Mouse (Mus musculus): ENCODE data around the gene Kalrn. TPM values are rescaled to one million over a fixed set of nuclear protein-coding genes. Genes with fewer than 3 reads are reported as not detected.

Gene Kalrn
- polyA plus RNA-seq, 1 experiment = 1.5 TPM

GRCm38 (mm10) chr16:34254002-34254645 lies 319.2 kb downstream of the Kalrn start:
- Histone ChIP-seq H3K4me3 (ENCODE audit: insufficient read depth, low read depth, low read length) (no peak overlapping the region), H3K27ac (replicated peaks; ENCODE audit: low read depth, low read length) (no peak overlapping the region), H3K4me1 (ENCODE audit: control insufficient read depth, insufficient read depth, insufficient read length, low read length) (no peaks in the 10 kb centered on the region)

- Histone ChIP-seq H3K27ac (replicated peaks; ENCODE audit: low read depth, low read length) (no peak overlapping the region), H3K4me3 (ENCODE audit: insufficient read depth, low read depth, low read length) (no peak overlapping the region), H3K4me1 (ENCODE audit: control insufficient read depth, insufficient read depth, insufficient read length, low read length) (no peaks in the 10 kb centered on the region)
Observed at GRCm38 (mm10) chr16:34252670-34253069, 320.7 kb downstream of the Kalrn start.

DNA sequence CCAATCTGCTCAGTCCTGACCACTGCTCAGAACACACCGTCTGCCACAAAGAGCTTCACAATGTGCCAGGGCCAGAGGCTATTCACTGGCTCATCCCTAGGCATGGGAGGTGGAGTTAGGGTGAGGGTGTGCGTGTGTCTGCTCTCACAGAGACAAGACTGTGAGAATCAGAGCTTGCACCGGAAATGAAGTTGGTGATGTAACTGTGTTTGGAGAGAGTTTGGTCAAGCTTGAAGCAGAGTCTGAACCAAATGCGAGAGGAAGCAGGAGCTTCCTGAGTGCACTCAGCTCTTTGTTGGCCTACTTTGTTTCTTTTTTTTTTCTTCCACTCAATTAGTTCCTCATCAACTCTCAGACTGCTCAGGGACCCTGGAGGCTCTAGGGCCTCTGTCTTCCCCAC lies 325.1 kb downstream of the Kalrn start:
- H3K4me3 ChIP-seq (ENCODE audit: insufficient read depth, low read depth, low read length) = no peak overlapping the region
- peak overlapping the region; percentile 34; the same call in 1 of the 2 replicates for H3K27ac ChIP-seq (replicated peaks; ENCODE audit: low read depth, low read length)
- no peaks in the 10 kb centered on the region for H3K4me1 ChIP-seq (ENCODE audit: control insufficient read depth, insufficient read depth, insufficient read length, low read length)

DNA sequence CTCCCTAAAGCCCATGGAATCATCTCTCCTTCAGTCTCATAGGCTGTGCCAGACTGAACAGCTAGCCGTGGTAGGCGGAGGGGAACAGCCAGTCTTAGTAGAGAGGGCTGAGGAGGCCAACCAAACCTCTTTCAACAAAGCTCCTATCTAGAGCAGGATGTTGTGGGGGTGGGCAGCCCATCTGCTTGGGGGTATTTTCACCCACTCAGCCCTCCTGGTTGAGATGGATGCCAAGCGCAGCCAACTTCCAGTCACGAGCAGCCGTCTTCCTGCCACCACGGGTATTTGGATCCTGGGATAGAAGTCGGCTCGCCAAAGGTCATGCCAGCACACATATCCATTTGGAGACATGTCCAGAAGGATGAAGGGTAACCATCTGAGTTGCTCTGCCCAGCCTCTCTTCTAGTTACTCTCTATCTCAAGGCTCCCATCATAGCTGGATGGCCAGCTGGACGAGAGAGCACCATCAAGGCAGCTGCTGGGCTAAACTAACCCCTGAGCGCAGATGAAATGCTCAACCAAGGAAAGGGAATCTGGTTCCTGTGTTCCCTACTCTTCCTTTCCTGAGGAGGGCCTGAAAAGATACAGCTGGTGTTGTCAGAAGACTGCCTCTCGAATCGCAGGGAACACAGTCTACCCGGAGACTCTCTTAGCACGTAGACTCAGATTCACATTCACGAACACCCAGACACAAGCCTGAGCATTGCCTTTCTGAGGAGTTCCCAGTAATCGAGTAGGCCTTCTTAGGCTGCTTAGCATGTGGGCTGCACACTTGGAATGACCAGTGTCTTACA lies 331.2 kb downstream of the Kalrn start:
- H3K4me3 ChIP-seq (ENCODE audit: insufficient read depth, low read depth, low read length) = no peak overlapping the region
- H3K4me1 ChIP-seq (ENCODE audit: control insufficient read depth, insufficient read depth, insufficient read length, low read length) = no peaks in the 10 kb centered on the region
- H3K27ac ChIP-seq (replicated peaks; ENCODE audit: low read depth, low read length) = no peak overlapping the region

GRCm38 (mm10) chr16:34239618-34240017 lies 333.7 kb downstream of the Kalrn start:
- Histone ChIP-seq H3K27ac (replicated peaks; ENCODE audit: low read depth, low read length) (no peak overlapping the region), H3K4me3 (ENCODE audit: insufficient read depth, low read depth, low read length) (no peak overlapping the region), H3K4me1 (ENCODE audit: control insufficient read depth, insufficient read depth, insufficient read length, low read length) (no peaks in the 10 kb centered on the region)

DNA sequence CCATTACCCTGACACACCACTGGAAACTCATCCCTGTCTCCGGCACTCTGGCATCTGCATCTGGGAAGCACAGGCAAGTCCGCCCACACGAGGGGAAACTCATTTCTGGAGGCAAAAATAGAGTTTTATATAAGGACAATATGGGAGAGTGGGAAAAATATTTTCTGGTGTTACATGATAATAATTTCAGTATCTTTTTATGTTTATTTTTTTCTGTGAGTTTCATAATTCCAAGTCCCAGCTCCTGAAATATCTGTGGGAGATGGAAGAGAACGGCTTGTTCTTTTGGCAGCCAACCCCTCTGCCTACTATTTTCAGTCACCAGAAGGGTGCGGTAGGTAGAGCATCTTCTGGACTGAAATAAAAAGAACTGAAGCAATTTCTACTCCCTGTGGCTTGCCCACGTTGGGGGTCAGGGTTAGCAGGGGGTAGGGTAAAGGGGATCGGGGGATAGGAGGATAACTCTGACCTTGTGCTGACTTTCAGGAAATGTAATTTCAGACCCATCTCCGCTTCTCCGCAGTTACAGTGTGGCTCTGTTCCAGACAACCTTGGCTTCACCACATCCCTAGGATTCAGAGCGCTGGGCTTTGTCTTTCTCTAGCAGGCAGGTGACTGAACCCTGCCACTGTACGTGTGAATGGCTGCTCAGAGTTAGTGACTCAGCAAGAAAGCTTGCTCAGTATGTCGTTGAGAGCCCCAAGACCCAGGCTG lies 336.3 kb downstream of the Kalrn start:
- Histone ChIP-seq H3K27ac (replicated peaks; ENCODE audit: low read depth, low read length) (no peak overlapping the region), H3K4me3 (ENCODE audit: insufficient read depth, low read depth, low read length) (no peak overlapping the region)

DNA sequence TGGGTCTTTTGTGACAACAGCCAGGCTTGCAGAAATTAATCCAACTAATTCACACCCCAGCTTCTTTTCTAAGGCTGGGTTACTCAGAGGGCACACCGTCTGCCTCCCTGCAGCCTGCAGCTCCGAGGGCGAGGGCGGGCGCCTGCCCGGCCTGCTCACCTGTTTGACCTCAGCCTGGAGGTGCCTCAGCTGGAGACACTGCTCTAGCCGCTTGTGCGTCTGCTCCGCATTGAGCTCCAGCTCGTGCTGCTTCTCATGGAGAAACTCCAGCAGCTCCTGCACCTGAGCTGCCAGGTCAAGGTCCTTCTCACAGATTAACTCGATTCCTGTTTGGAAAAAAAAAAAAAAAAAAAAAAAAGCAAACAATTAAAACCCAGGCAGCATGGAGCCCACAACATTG lies 338.2 kb downstream of the Kalrn start:
- Histone ChIP-seq H3K27ac (replicated peaks; ENCODE audit: low read depth, low read length) (no peak overlapping the region), H3K4me3 (ENCODE audit: insufficient read depth, low read depth, low read length) (no peak overlapping the region), H3K4me1 (ENCODE audit: control insufficient read depth, insufficient read depth, insufficient read length, low read length) (no peaks in the 10 kb centered on the region)

More for the DNA sequence above, 336.3 kb downstream of the Kalrn start:
- no peaks in the 10 kb centered on the region for H3K4me1 ChIP-seq (ENCODE audit: control insufficient read depth, insufficient read depth, insufficient read length, low read length)

DNA sequence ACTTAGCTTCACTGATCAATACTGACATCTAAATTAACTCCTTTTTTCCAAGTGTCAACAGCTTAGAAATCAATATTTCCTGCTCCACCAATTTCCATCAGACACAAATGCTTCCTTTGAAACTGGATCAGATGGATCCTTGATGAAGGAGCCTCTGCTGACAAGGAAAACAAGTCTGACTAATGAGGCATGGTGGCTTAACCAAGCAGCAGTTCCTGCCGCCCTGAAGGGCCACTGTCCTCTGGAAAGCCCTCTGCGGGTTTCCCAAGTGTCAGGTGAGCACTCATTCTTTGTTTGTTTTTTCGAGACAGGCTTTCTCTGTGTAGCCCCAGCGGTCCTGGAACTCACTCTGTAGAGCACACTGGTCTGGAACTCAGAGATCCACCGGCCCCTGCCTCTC lies 341.4 kb downstream of the Kalrn start:
- H3K27ac ChIP-seq (replicated peaks; ENCODE audit: low read depth, low read length) = no peak overlapping the region
- no peaks in the 10 kb centered on the region for H3K4me1 ChIP-seq (ENCODE audit: control insufficient read depth, insufficient read depth, insufficient read length, low read length)
- H3K4me3 ChIP-seq (ENCODE audit: insufficient read depth, low read depth, low read length) = no peak overlapping the region

- Histone ChIP-seq H3K4me3 (ENCODE audit: insufficient read depth, low read depth, low read length) (no peak overlapping the region), H3K4me1 (ENCODE audit: control insufficient read depth, insufficient read depth, insufficient read length, low read length) (no peaks in the 10 kb centered on the region), H3K27ac (replicated peaks; ENCODE audit: low read depth, low read length) (no peak overlapping the region)
Observed at GRCm38 (mm10) chr16:34231146-34231545, 342.2 kb downstream of the Kalrn start.

GRCm38 (mm10) chr16:34229350-34229749 lies 344.0 kb downstream of the Kalrn start:
- Histone ChIP-seq H3K27ac (replicated peaks; ENCODE audit: low read depth, low read length) (no peak overlapping the region), H3K4me3 (ENCODE audit: insufficient read depth, low read depth, low read length) (no peak overlapping the region), H3K4me1 (ENCODE audit: control insufficient read depth, insufficient read depth, insufficient read length, low read length) (no peaks in the 10 kb centered on the region)

- Histone ChIP-seq H3K27ac (replicated peaks; ENCODE audit: low read depth, low read length) (no peak overlapping the region), H3K4me1 (ENCODE audit: control insufficient read depth, insufficient read depth, insufficient read length, low read length) (no peaks in the 10 kb centered on the region), H3K4me3 (ENCODE audit: insufficient read depth, low read depth, low read length) (no peak overlapping the region)
Observed at GRCm38 (mm10) chr16:34228661-34229060, 344.7 kb downstream of the Kalrn start.

GRCm38 (mm10) chr16:34212160-34212559 lies 361.2 kb downstream of the Kalrn start:
- H3K4me1 ChIP-seq (ENCODE audit: control insufficient read depth, insufficient read depth, insufficient read length, low read length) = no peaks in the 10 kb centered on the region
- no peak overlapping the region for H3K4me3 ChIP-seq (ENCODE audit: insufficient read depth, low read depth, low read length)
- no peak overlapping the region for H3K27ac ChIP-seq (replicated peaks; ENCODE audit: low read depth, low read length)

GRCm38 (mm10) chr16:34211243-34211642 lies 362.1 kb downstream of the Kalrn start:
- Histone ChIP-seq H3K4me1 (ENCODE audit: control insufficient read depth, insufficient read depth, insufficient read length, low read length) (no peaks in the 10 kb centered on the region), H3K4me3 (ENCODE audit: insufficient read depth, low read depth, low read length) (no peak overlapping the region), H3K27ac (replicated peaks; ENCODE audit: low read depth, low read length) (no peak overlapping the region)

GRCm38 (mm10) chr16:34208748-34209147 lies 364.6 kb downstream of the Kalrn start:
- H3K27ac ChIP-seq (replicated peaks; ENCODE audit: low read depth, low read length) = no peak overlapping the region
- H3K4me3 ChIP-seq (ENCODE audit: insufficient read depth, low read depth, low read length) = no peak overlapping the region
- H3K4me1 ChIP-seq (ENCODE audit: control insufficient read depth, insufficient read depth, insufficient read length, low read length) = no peaks in the 10 kb centered on the region

DNA sequence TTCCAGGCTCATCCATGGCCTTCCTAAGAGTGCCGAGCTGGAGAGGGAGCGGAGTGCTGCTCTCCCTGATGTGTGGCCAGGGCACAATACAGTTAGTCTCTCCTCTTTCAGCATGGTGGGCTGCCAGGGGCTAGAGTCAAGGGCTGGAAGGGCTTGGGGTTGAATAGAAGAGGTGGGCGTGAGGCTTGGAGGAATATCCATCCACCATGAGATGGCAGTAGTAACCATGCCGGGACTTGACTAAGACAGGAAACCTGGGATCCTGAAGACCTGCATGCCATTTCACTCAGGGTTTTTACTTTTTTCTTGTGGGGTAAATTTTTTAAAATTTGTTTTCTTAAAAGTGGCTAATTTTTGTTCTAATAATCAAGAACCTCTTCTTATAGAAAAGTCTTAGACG lies 365.4 kb downstream of the Kalrn start:
- no peaks in the 10 kb centered on the region for H3K4me1 ChIP-seq (ENCODE audit: control insufficient read depth, insufficient read depth, insufficient read length, low read length)
- no peak overlapping the region for H3K4me3 ChIP-seq (ENCODE audit: insufficient read depth, low read depth, low read length)
- H3K27ac ChIP-seq (replicated peaks; ENCODE audit: low read depth, low read length) = no peak overlapping the region

Data from brown adipose tissue, adult 24 weeks (tissue).